Mouse (Mus musculus) MEL (cell line): Measurements from ENCODE around the gene Slc35b2. TPM values are rescaled to one million over a fixed set of nuclear protein-coding genes. Genes with fewer than 3 reads are reported as not detected.

ENCODE experiments used
- DNase-seq: peaks from one replicate; pipeline ENCODE4 v3.0.0; 2011; ENCODE audit warnings: low read depth, low spot score
- H3K27ac ChIP-seq: 2 replicates; pipeline ENCODE4 v1.5.1; 2012; ENCODE audit warnings: low read depth, mild to moderate bottlenecking, control low read depth, low read length, moderate library complexity; ENCODE audit not compliant: control insufficient read depth
- H3K27me3 ChIP-seq, 2 experiments: fragments of 150-350 bp in 1 of 2; sonication (generic) in 1 of 2; 2 replicates each; pipeline ENCODE4 v1.6.1; 2012; ENCODE audit warnings: low read length in 2 of 2, mild to moderate bottlenecking in 2 of 2, improper control_type of control experiment in 1 of 2, moderate library complexity in 1 of 2; ENCODE audit not compliant: insufficient read depth in 2 of 2, control insufficient read depth in 1 of 2
- H3K36me3 ChIP-seq, 2 experiments: 2 replicates each; pipeline ENCODE4 v1.6.1; 2012 to 2014; ENCODE audit warnings: low read length in 2 of 2, improper control_type of control experiment in 1 of 2, inconsistent platforms in 1 of 2, mild to moderate bottlenecking in 1 of 2; ENCODE audit not compliant: insufficient read depth in 2 of 2, control insufficient read depth in 1 of 2
- H3K4me1 ChIP-seq, 2 experiments: fragments of 150-350 bp in 1 of 2; sonication (generic) in 1 of 2; 2 replicates each; pipeline ENCODE4 v1.6.1; 2012; ENCODE audit warnings: low read length in 2 of 2, improper control_type of control experiment in 1 of 2, mild to moderate bottlenecking in 1 of 2; ENCODE audit not compliant: insufficient read depth in 2 of 2, control insufficient read depth in 1 of 2
- H3K4me3 ChIP-seq, 2 experiments: fragments of 150-350 bp in 1 of 2; sonication (generic) in 1 of 2; 2 replicates each; pipeline ENCODE4 v1.5.1; 2012; ENCODE audit warnings: low read depth in 2 of 2, low read length in 2 of 2, mild to moderate bottlenecking in 2 of 2, moderate library complexity in 2 of 2, control low read depth in 1 of 2, improper control_type of control experiment in 1 of 2; ENCODE audit not compliant: control insufficient read depth in 1 of 2, insufficient read depth in 1 of 2
- H3K79me2 ChIP-seq: 2 replicates; pipeline ENCODE4 v1.6.1; 2012; ENCODE audit warnings: mild to moderate bottlenecking, low read length, moderate library complexity; ENCODE audit not compliant: control insufficient read depth, poor library complexity, insufficient read depth
- H3K9ac ChIP-seq: 2 replicates; pipeline ENCODE4 v1.6.1; 2012; ENCODE audit warnings: low read depth, mild to moderate bottlenecking, control low read depth, low read length, moderate library complexity; ENCODE audit not compliant: control insufficient read depth, poor library complexity, severe bottlenecking
- H3K9me3 ChIP-seq: fragments of 150-350 bp; sonication (generic); replicated peaks from 2 replicates; pipeline ENCODE4 v1.6.1; 2012; ENCODE audit warnings: mild to moderate bottlenecking, low read length, improper control_type of control experiment, moderate library complexity; ENCODE audit not compliant: insufficient read depth
- BHLHE40 ChIP-seq: IDR thresholded peaks from 2 replicates; pipeline ENCODE4 v1.6.1; 2012; ENCODE audit warnings: low read depth, mild to moderate bottlenecking, inconsistent platforms, low read length, improper control_type of control experiment, borderline replicate concordance
- GABPA ChIP-seq: IDR thresholded peaks from 2 replicates; pipeline ENCODE4 v1.6.1; 2012; ENCODE audit warnings: low read depth, mild to moderate bottlenecking, inconsistent platforms, low read length, improper control_type of control experiment, moderate library complexity
- HCFC1 ChIP-seq: IDR thresholded peaks from 2 replicates; pipeline ENCODE4 v1.6.1; 2012; ENCODE audit warnings: low read depth, mild to moderate bottlenecking, inconsistent platforms, low read length, improper control_type of control experiment, moderate library complexity
- MAFK ChIP-seq: IDR thresholded peaks from 2 replicates; pipeline ENCODE4 v1.6.1; 2011; ENCODE audit warnings: low read depth, mild to moderate bottlenecking, low read length, improper control_type of control experiment, borderline replicate concordance
- MAX ChIP-seq: IDR thresholded peaks from 2 replicates; pipeline ENCODE4 v1.6.1; 2011; ENCODE audit warnings: low read length, improper control_type of control experiment
- MEF2A ChIP-seq: IDR thresholded peaks from 2 replicates; pipeline ENCODE4 v1.6.1; 2014; ENCODE audit warnings: low read depth, mild to moderate bottlenecking, inconsistent platforms, low read length, improper control_type of control experiment; ENCODE audit not compliant: poor library complexity, insufficient replicate concordance, severe bottlenecking; ENCODE audit errors: extremely low read depth
- MXI1 ChIP-seq: IDR thresholded peaks from 2 replicates; pipeline ENCODE4 v1.6.1; 2011; ENCODE audit warnings: mild to moderate bottlenecking, low read depth, low read length, improper control_type of control experiment
- MYC ChIP-seq: IDR thresholded peaks from 2 replicates; pipeline ENCODE4 v1.6.1; 2011; ENCODE audit warnings: low read depth, mild to moderate bottlenecking, low read length, improper control_type of control experiment, moderate library complexity
- NELFE ChIP-seq: IDR thresholded peaks from 2 replicates; pipeline ENCODE4 v1.6.1; 2011; ENCODE audit warnings: low read depth, low read length, improper control_type of control experiment
- POLR2A ChIP-seq, 2 experiments: IDR thresholded peaks; 2 replicates each; pipeline ENCODE4 v1.6.1; 2011 to 2012; ENCODE audit warnings: low read length in 2 of 2, mild to moderate bottlenecking in 2 of 2, control low read depth in 1 of 2, improper control_type of control experiment in 1 of 2, low read depth in 1 of 2, moderate library complexity in 1 of 2; ENCODE audit not compliant: control insufficient read depth in 1 of 2, insufficient read depth in 1 of 2, poor library complexity in 1 of 2
- POLR2AphosphoS5 ChIP-seq: IDR thresholded peaks from 2 replicates; pipeline ENCODE4 v1.6.1; 2012; ENCODE audit warnings: low read depth, borderline replicate concordance, mild to moderate bottlenecking, inconsistent platforms, low read length, moderate library complexity, mixed read lengths
- RAD21 ChIP-seq: IDR thresholded peaks from 2 replicates; pipeline ENCODE4 v1.6.1; 2011; ENCODE audit warnings: mild to moderate bottlenecking, low read depth, low read length, improper control_type of control experiment
- TBP ChIP-seq: IDR thresholded peaks from 2 replicates; pipeline ENCODE4 v1.8.0; 2011; ENCODE audit warnings: low read depth, low read length, improper control_type of control experiment
- TCF12 ChIP-seq: IDR thresholded peaks from 2 replicates; pipeline ENCODE4 v1.6.1; 2014; ENCODE audit warnings: low read depth, mild to moderate bottlenecking, inconsistent platforms, low read length, improper control_type of control experiment, moderate library complexity
- USF1 ChIP-seq: IDR thresholded peaks from 2 replicates; pipeline ENCODE4 v1.6.1; 2014; ENCODE audit warnings: low read depth, mild to moderate bottlenecking, inconsistent platforms, low read length, improper control_type of control experiment, moderate library complexity
- USF2 ChIP-seq, 2 experiments: IDR thresholded peaks; 2 replicates each; pipeline ENCODE4 v1.6.1; 2011 to 2012; ENCODE audit warnings: improper control_type of control experiment in 2 of 2, low read length in 2 of 2, borderline replicate concordance in 1 of 2, inconsistent platforms in 1 of 2, low read depth in 1 of 2, mild to moderate bottlenecking in 1 of 2; ENCODE audit not compliant: insufficient read depth in 1 of 2
- polyA plus RNA-seq, 2 experiments: library from polyadenylated mRNA; stranded (reverse) in 1 of 2; unstranded in 1 of 2; fragments of >175 nt in 1 of 2; fragments of >200 nt in 1 of 2; gene quantifications; 2 replicates each; pipeline versions ENCODE4 v1.2.1 to v1.2.4; 2012; ENCODE audit warnings: low replicate concordance in 2 of 2, low read depth in 1 of 2; ENCODE audit not compliant: insufficient read length in 2 of 2, insufficient read depth in 1 of 2, missing spikeins in 1 of 2
- total RNA-seq: library from RNA; depleted of rRNA; stranded (reverse); fragments of 300-350 nt; gene quantifications from 2 replicates; pipeline ENCODE4 v1.2.3, GENCODE M21; 2012

The Slc35b2 gene
- total and polyA plus RNA-seq, 3 experiments, result 81.7 to 111 TPM; not detected in 1

DNA sequence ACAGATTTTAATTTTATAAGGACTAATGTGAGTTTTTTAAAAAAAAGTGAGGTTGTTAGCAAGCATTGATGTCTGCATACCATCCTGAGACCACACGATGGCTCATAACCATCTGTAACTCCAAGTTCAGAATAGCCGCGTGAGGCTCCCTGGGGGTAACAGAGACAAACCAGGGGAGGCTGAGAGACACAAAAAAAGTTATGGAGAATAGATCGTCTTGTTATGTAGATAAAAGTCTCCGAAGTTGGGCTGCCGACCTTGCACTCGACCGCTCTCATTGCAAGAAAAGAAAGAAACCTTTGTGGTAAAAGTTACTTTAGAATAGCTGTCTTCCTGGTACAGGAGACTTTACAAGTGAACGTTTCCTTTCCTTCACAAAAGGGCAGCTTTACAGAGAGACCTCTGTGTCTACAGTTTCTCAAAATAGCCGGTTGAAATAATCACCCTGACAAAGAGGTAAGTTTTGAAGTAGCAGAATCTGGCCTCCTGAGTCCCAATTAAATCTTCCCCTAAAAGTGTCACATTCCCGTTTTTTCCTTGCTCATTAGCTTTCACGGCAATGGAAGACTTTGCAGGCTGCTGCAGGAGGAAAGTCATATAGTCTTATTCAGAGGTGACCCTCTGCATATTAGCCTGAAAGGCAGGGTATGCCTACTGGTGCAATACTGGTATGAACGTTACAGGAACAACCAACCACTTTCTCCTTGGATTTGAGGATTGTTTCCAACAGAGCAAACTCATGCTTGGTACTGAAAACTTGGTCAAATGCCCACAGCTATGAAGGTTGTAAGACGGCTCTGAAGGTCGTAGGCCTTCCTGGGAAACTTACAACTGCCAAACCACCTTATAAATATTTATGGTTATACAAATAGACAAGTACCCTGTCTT is 43.6 kb downstream of the Slc35b2 start:
- no peak overlapping the region for H3K4me3 ChIP-seq
- H3K27ac ChIP-seq, result no peak overlapping the region
- H3K79me2 ChIP-seq, result no peaks in the 10 kb centered on the region
- peaks cover 7 to 15% of the 10 kb centered on the region in 2 experiments for H3K4me1 ChIP-seq
- no peak for DNase-seq
- TF ChIP-seq MAFK (no peak), NELFE (no peak), POLR2A (IDR thresholded peaks at IDR 0.05; ENCODE audit: control insufficient read depth in 1 of 2, insufficient read depth in 1 of 2, low read depth in 1 of 2, low read length in 2 of 2, poor library complexity in 1 of 2) (no peak), MAX (no peak), RAD21 (no peak), TBP (no peak), TCF12 (no peak), POLR2AphosphoS5 (no peak), GABPA (no peak)
- TF ChIP-seq, all 39 proteins: peak for 0
- Histone ChIP-seq H3K36me3 (peaks cover 0 to 16% of the 10 kb centered on the region in 2 experiments; a peak in 2 of 4 replicates), H3K27me3 (no peaks in the 10 kb centered on the region), H3K9ac (no peak overlapping the region), H3K9me3 (no peaks in the 10 kb centered on the region)

DNA sequence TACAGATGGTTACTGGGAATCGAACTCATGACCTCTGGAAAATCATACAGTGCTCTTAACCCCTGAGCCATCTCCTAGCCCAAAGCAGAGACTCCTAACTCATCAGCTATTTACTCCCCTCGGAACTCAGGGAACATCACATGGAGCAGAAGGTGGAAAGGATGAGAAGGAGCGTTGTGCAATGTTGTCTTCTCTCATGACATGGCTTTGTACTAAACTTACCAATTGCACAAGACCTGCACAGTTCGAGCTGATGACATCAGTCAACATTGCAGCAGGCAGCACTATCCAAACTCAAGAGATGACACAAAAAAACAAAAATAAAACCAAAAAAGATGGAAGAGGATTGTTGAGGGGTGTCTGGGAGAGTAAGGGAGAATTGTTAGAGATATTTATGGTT is 44.7 kb downstream of the Slc35b2 start:
- Histone ChIP-seq H3K27me3 (no peaks in the 10 kb centered on the region), H3K79me2 (no peaks in the 10 kb centered on the region)
- DNase-seq, result no peak

More for the DNA sequence above, 44.7 kb downstream of the Slc35b2 start:
- no peak overlapping the region for H3K9ac ChIP-seq
- H3K4me3 ChIP-seq, result no peak overlapping the region
- peaks cover 12 to 21% of the 10 kb centered on the region in 2 experiments for H3K4me1 ChIP-seq
- no peaks in the 10 kb centered on the region for H3K9me3 ChIP-seq
- TF ChIP-seq MAX, result no peak
- TF ChIP-seq USF1, result no peak
- TF ChIP-seq MYC, result no peak
- no peak for TF ChIP-seq MXI1
- no peak for TF ChIP-seq POLR2AphosphoS5
- TF ChIP-seq HCFC1, result no peak
- TF ChIP-seq USF2 (IDR thresholded peaks at IDR 0.05; ENCODE audit: borderline replicate concordance in 1 of 2, insufficient read depth in 1 of 2, low read depth in 1 of 2, low read length in 2 of 2), result no peak
- TF ChIP-seq BHLHE40, result no peak
- TF ChIP-seq TBP, result no peak
- TF ChIP-seq MEF2A, result no peak
- H3K27ac ChIP-seq, result no peak overlapping the region
- H3K36me3 ChIP-seq, result peaks cover 0 to 22% of the 10 kb centered on the region in 2 experiments; a peak in 2 of 4 replicates
